Mouse (Mus musculus): ENCODE measurements around the gene Dgat2. TPM values are rescaled to one million over a fixed set of nuclear protein-coding genes. Genes with fewer than 3 reads are reported as not detected.
A peak's percentile ranks its signal among the peaks of the same experiment; 100 is the strongest.

The Dgat2 gene
- polyA plus RNA-seq, 1 experiment from 2014 or later: 15.3 TPM

- Histone ChIP-seq H3K36me3 (ENCODE audit: insufficient read depth, low read length) (no peaks in the 10 kb centered on the region), H3K4me3 (ENCODE audit: low read depth, low read length) (no peak overlapping the region), H3K4me2 (replicated peaks; ENCODE audit: low read depth, low read length) (no peak overlapping the region), H3K4me1 (ENCODE audit: insufficient read depth, low read depth, low read length) (peaks cover 2% of the 10 kb centered on the region; the same call in 1 of the 2 replicates), H3K9ac (replicated peaks; ENCODE audit: low read depth) (no peak overlapping the region), H3K27ac (ENCODE audit: low read length) (no peak overlapping the region), H3K9me3 (ENCODE audit: low read length) (no peaks in the 10 kb centered on the region), H3K27me3 (replicated peaks; ENCODE audit: insufficient read depth, low read length) (no peaks in the 10 kb centered on the region)
- no peak for TF ChIP-seq EP300 (IDR thresholded peaks at IDR 0.05)
- no peak for TF ChIP-seq CTCF (IDR thresholded peaks at IDR 0.05)
- WGBS: 87% methylated on average over 5 of the region's 5 CpGs
- DNase-seq (ENCODE audit: low spot score) (no peak), ATAC-seq (no peak)
Measured at GRCm38 (mm10) chr7:99177386-99177785, 5.1 kb downstream of the Dgat2 start.

- Histone ChIP-seq H3K9ac (replicated peaks; ENCODE audit: low read depth) (no peak overlapping the region), H3K36me3 (ENCODE audit: insufficient read depth, low read length) (no peaks in the 10 kb centered on the region), H3K9me3 (ENCODE audit: low read length) (no peaks in the 10 kb centered on the region), H3K4me2 (replicated peaks; ENCODE audit: low read depth, low read length) (no peak overlapping the region), H3K4me1 (ENCODE audit: insufficient read depth, low read depth, low read length) (peaks cover 2% of the 10 kb centered on the region; the same call in 1 of the 2 replicates), H3K4me3 (ENCODE audit: low read depth, low read length) (no peak overlapping the region), H3K27me3 (replicated peaks; ENCODE audit: insufficient read depth, low read length) (no peaks in the 10 kb centered on the region), H3K27ac (ENCODE audit: low read length) (no peak overlapping the region)
- DNase-seq (ENCODE audit: low spot score) (no peak), ATAC-seq (no peak)
- TF ChIP-seq CTCF (IDR thresholded peaks at IDR 0.05) (no peak), EP300 (IDR thresholded peaks at IDR 0.05) (no peak)
- 86% methylated on average over 9 of the region's 9 CpGs for WGBS
Measured at GRCm38 (mm10) chr7:99175666-99176065, 6.9 kb downstream of the Dgat2 start.

GRCm38 (mm10) chr7:99175118-99175517 lies 7.4 kb downstream of the Dgat2 start:
- peaks cover under 1% of the 10 kb centered on the region; the same call in 1 of the 2 replicates for H3K4me1 ChIP-seq (ENCODE audit: insufficient read depth, low read depth, low read length)
- 74% methylated on average over 11 of the region's 11 CpGs for WGBS
- H3K4me3 ChIP-seq (ENCODE audit: low read depth, low read length): no peak overlapping the region
- H3K27ac ChIP-seq (ENCODE audit: low read length): no peak overlapping the region
- DNase-seq (ENCODE audit: low spot score) (no peak), ATAC-seq (0 out of 2 replicates have a peak, but pooled peaks have one; percentile 19)
- no peaks in the 10 kb centered on the region for H3K27me3 ChIP-seq (replicated peaks; ENCODE audit: insufficient read depth, low read length)
- TF ChIP-seq CTCF (IDR thresholded peaks at IDR 0.05) (no peak), EP300 (IDR thresholded peaks at IDR 0.05) (no peak)
- no peaks in the 10 kb centered on the region for H3K9me3 ChIP-seq (ENCODE audit: low read length)
- H3K36me3 ChIP-seq (ENCODE audit: insufficient read depth, low read length): no peaks in the 10 kb centered on the region
- H3K9ac ChIP-seq (replicated peaks; ENCODE audit: low read depth): no peak overlapping the region
- H3K4me2 ChIP-seq (replicated peaks; ENCODE audit: low read depth, low read length): no peak overlapping the region

- no peak for TF ChIP-seq CTCF (IDR thresholded peaks at IDR 0.05)
- TF ChIP-seq EP300 (IDR thresholded peaks at IDR 0.05): no peak
- 90% methylated on average over 4 of the region's 4 CpGs for WGBS
- Histone ChIP-seq H3K4me3 (ENCODE audit: low read depth, low read length) (no peak overlapping the region), H3K36me3 (ENCODE audit: insufficient read depth, low read length) (no peaks in the 10 kb centered on the region), H3K9me3 (ENCODE audit: low read length) (no peaks in the 10 kb centered on the region), H3K27ac (ENCODE audit: low read length) (no peak overlapping the region), H3K9ac (replicated peaks; ENCODE audit: low read depth) (no peak overlapping the region), H3K4me2 (replicated peaks; ENCODE audit: low read depth, low read length) (no peak overlapping the region), H3K4me1 (ENCODE audit: insufficient read depth, low read depth, low read length) (no peaks in the 10 kb centered on the region; the same call in 1 of the 2 replicates), H3K27me3 (replicated peaks; ENCODE audit: insufficient read depth, low read length) (no peaks in the 10 kb centered on the region)
- ATAC-seq: no peak
- no peak for DNase-seq (ENCODE audit: low spot score)
Measured at GRCm38 (mm10) chr7:99174006-99174405, 8.5 kb downstream of the Dgat2 start.

GRCm38 (mm10) chr7:99172898-99173297 lies 9.6 kb downstream of the Dgat2 start:
- ATAC-seq: no peak
- Histone ChIP-seq H3K27ac (ENCODE audit: low read length) (no peak overlapping the region), H3K4me3 (ENCODE audit: low read depth, low read length) (no peak overlapping the region), H3K4me2 (replicated peaks; ENCODE audit: low read depth, low read length) (no peak overlapping the region), H3K9ac (replicated peaks; ENCODE audit: low read depth) (no peak overlapping the region), H3K9me3 (ENCODE audit: low read length) (no peaks in the 10 kb centered on the region), H3K27me3 (replicated peaks; ENCODE audit: insufficient read depth, low read length) (no peaks in the 10 kb centered on the region), H3K4me1 (ENCODE audit: insufficient read depth, low read depth, low read length) (no peaks in the 10 kb centered on the region; the same call in 1 of the 2 replicates), H3K36me3 (ENCODE audit: insufficient read depth, low read length) (no peaks in the 10 kb centered on the region)
- TF ChIP-seq CTCF (IDR thresholded peaks at IDR 0.05): no peak
- no peak for TF ChIP-seq EP300 (IDR thresholded peaks at IDR 0.05)
- WGBS: 55% methylated on average over 6 of the region's 6 CpGs
- DNase-seq (ENCODE audit: low spot score): peak; percentile 22

- no peak for DNase-seq (ENCODE audit: low spot score)
- Histone ChIP-seq H3K36me3 (ENCODE audit: insufficient read depth, low read length) (no peaks in the 10 kb centered on the region), H3K9me3 (ENCODE audit: low read length) (no peaks in the 10 kb centered on the region), H3K27ac (ENCODE audit: low read length) (no peak overlapping the region), H3K9ac (replicated peaks; ENCODE audit: low read depth) (no peak overlapping the region), H3K27me3 (replicated peaks; ENCODE audit: insufficient read depth, low read length) (no peaks in the 10 kb centered on the region), H3K4me1 (ENCODE audit: insufficient read depth, low read depth, low read length) (no peaks in the 10 kb centered on the region; the same call in 1 of the 2 replicates), H3K4me3 (ENCODE audit: low read depth, low read length) (no peak overlapping the region), H3K4me2 (replicated peaks; ENCODE audit: low read depth, low read length) (no peak overlapping the region)
- ATAC-seq: no peak
- WGBS: 67% methylated on average over 10 of the region's 10 CpGs
- no peak for TF ChIP-seq EP300 (IDR thresholded peaks at IDR 0.05)
- no peak for TF ChIP-seq CTCF (IDR thresholded peaks at IDR 0.05)
Measured at GRCm38 (mm10) chr7:99171730-99172463, 10.6 kb downstream of the Dgat2 start.
